In the genomic region with DNA sequence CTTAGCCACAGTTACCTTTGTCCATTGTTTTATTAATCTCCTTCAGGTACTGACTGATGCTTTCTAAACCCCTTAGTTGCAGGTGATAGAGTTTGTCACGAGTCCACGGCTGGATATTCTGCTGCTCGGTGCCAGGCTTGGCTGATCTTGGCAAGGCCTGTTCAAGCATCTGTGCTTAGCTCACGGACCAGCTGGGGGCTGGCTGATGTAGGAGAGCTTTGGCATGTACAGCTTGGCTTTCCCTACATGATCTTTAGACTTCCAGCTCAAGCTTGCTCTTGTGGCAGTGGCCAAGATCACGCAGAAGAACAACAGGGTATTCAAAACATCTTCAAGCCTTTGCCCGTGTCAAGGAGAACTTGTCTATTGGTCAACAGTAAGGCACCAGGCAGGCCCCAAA, we compare ENCODE assay signal across 17 mouse cellular contexts. TPM values are rescaled to one million over a fixed set of nuclear protein-coding genes. Genes with fewer than 3 reads are reported as not detected.
DNase-seq lines count a peak whose midpoint lies in the region; ATAC-seq and TF ChIP-seq lines count a peak whose summit lies in the region.
"Had no signal": no experiment of that assay in that cellular context is flagged by ENCODE, and none has a peak within 500 bp of the region (broad histone marks: within the 10 kb centered on the region; RNA-seq: fewer than 3 reads in every experiment).

No protein-coding gene starts in this region.

- H3K27ac ChIP-seq in hindbrain, embryonic 16.5 days (ENCODE audit: low read depth, low read length), result no peak overlapping the region
- no peak overlapping the region for H3K27ac ChIP-seq in hindbrain, embryonic 14.5 days
- H3K27ac ChIP-seq in forebrain, postnatal 0 days (ENCODE audit: low read depth, low read length), result 0 out of 2 replicates have a peak overlapping the region, but pooled peaks have one; percentile 40
- no peak overlapping the region for H3K27ac ChIP-seq in liver, embryonic 12.5 days
- H3K27ac ChIP-seq: stomach, embryonic 15.5 days had no signal

- WGBS in hindbrain, embryonic 16.5 days, result 69% methylated on average over 6 of the region's 6 CpGs
- 77% methylated on average over 6 of the region's 6 CpGs for WGBS in hindbrain, embryonic 14.5 days
- 43% methylated on average over 6 of the region's 6 CpGs for WGBS in forebrain, postnatal 0 days
- 67% methylated on average over 6 of the region's 6 CpGs for WGBS in liver, embryonic 12.5 days (ENCODE audit: insufficient replicate concordance)

- H3K36me3 ChIP-seq in hindbrain, embryonic 16.5 days (ENCODE audit: control insufficient read depth, insufficient read depth, low read length), result no peaks in the 10 kb centered on the region
- no peaks in the 10 kb centered on the region for H3K36me3 ChIP-seq in hindbrain, embryonic 14.5 days (replicated peaks; ENCODE audit: control insufficient read depth, insufficient read depth)
- no peaks in the 10 kb centered on the region for H3K36me3 ChIP-seq in forebrain, postnatal 0 days (ENCODE audit: insufficient read depth)
- no peaks in the 10 kb centered on the region for H3K36me3 ChIP-seq in liver, embryonic 12.5 days
- H3K36me3 ChIP-seq: stomach, embryonic 15.5 days had no signal

- TF ChIP-seq CTCF in forebrain, postnatal 0 days (IDR thresholded peaks at IDR 0.05; ENCODE audit: low read depth), result no peak

- H3K4me2 ChIP-seq in hindbrain, embryonic 16.5 days (ENCODE audit: low read length), result no peak overlapping the region
- no peak overlapping the region for H3K4me2 ChIP-seq in hindbrain, embryonic 14.5 days (replicated peaks)
- no peak overlapping the region; the same call in 1 of the 2 replicates for H3K4me2 ChIP-seq in forebrain, postnatal 0 days (ENCODE audit: low read depth)
- no peak overlapping the region for H3K4me2 ChIP-seq in liver, embryonic 12.5 days
- H3K4me2 ChIP-seq: lung, embryonic 14.5 days; stomach, embryonic 15.5 days had no signal

- H3K4me1 ChIP-seq in hindbrain, embryonic 16.5 days (ENCODE audit: control insufficient read depth, insufficient read depth, low read depth, low read length), result no peaks in the 10 kb centered on the region
- H3K4me1 ChIP-seq in hindbrain, embryonic 14.5 days (replicated peaks; ENCODE audit: control insufficient read depth, insufficient read depth, low read length), result no peaks in the 10 kb centered on the region; the same call in 1 of the 2 replicates
- H3K4me1 ChIP-seq in forebrain, postnatal 0 days (ENCODE audit: insufficient read depth), result no peaks in the 10 kb centered on the region; the same call in 1 of the 2 replicates
- H3K4me1 ChIP-seq in liver, embryonic 12.5 days, result no peaks in the 10 kb centered on the region
- H3K4me1 ChIP-seq: megakaryocyte, embryonic 14.5 days; stomach, embryonic 15.5 days had no signal

- peak; percentile 75 for ATAC-seq in hindbrain, embryonic 16.5 days
- ATAC-seq in hindbrain, embryonic 14.5 days (ENCODE audit: low FRiP score), result no peak
- ATAC-seq in forebrain, postnatal 0 days, result peak; percentile 84
- ATAC-seq in liver, embryonic 12.5 days, result no peak

- H3K4me3 ChIP-seq in hindbrain, embryonic 16.5 days (ENCODE audit: low read length), result no peak overlapping the region
- H3K4me3 ChIP-seq in hindbrain, embryonic 14.5 days (replicated peaks; ENCODE audit: low read length), result no peak overlapping the region
- H3K4me3 ChIP-seq in forebrain, postnatal 0 days (ENCODE audit: low read depth, low read length), result no peak overlapping the region
- H3K4me3 ChIP-seq in liver, embryonic 12.5 days, result no peak overlapping the region
- H3K4me3 ChIP-seq: megakaryocyte, embryonic 14.5 days; myocyte; stomach, embryonic 15.5 days had no signal

- H3K27me3 ChIP-seq in hindbrain, embryonic 16.5 days (replicated peaks; ENCODE audit: control insufficient read depth, insufficient read depth, low read length), result no peaks in the 10 kb centered on the region
- H3K27me3 ChIP-seq in hindbrain, embryonic 14.5 days (ENCODE audit: control insufficient read depth, insufficient read depth, low read length), result no peaks in the 10 kb centered on the region
- H3K27me3 ChIP-seq in forebrain, postnatal 0 days (ENCODE audit: insufficient read depth, low read length), result no peaks in the 10 kb centered on the region
- H3K27me3 ChIP-seq in liver, embryonic 12.5 days (replicated peaks), result no peaks in the 10 kb centered on the region
- H3K27me3 ChIP-seq: stomach, embryonic 15.5 days had no signal

- no peak for DNase-seq in hindbrain, embryonic 14.5 days (ENCODE audit: low spot score)
- peak; percentile 78 for DNase-seq in brain, adult 2 months (ENCODE audit: low read depth, low spot score)
- DNase-seq in cerebellum, adult 18-20 months, result peak; percentile 27 to 34
- DNase-seq in forebrain, postnatal 0 days, result peak; percentile 75
- DNase-seq in B cell, adult 2 months, result no peak
- DNase-seq: heart, postnatal 10 days; liver; lung, embryonic 14.5 days; thymus, postnatal 14 days had no signal

- no peaks in the 10 kb centered on the region for H3K9me3 ChIP-seq in hindbrain, embryonic 16.5 days (ENCODE audit: control insufficient read depth, low read length)
- H3K9me3 ChIP-seq in hindbrain, embryonic 14.5 days (ENCODE audit: control insufficient read depth, low read length), result no peaks in the 10 kb centered on the region
- no peaks in the 10 kb centered on the region for H3K9me3 ChIP-seq in forebrain, postnatal 0 days (ENCODE audit: low read length)
- H3K9me3 ChIP-seq in liver, embryonic 12.5 days (replicated peaks), result peaks cover 6% of the 10 kb centered on the region
- H3K9me3 ChIP-seq: stomach, embryonic 15.5 days had no signal

- no peak overlapping the region for H3K9ac ChIP-seq in hindbrain, embryonic 16.5 days (ENCODE audit: low read depth, low read length)
- H3K9ac ChIP-seq in hindbrain, embryonic 14.5 days, result no peak overlapping the region
- H3K9ac ChIP-seq in forebrain, postnatal 0 days, result no peak overlapping the region
- no peak overlapping the region for H3K9ac ChIP-seq in liver, embryonic 12.5 days
- H3K9ac ChIP-seq: lung, embryonic 14.5 days; stomach, embryonic 15.5 days had no signal

RNA-seq across cellular contexts. Expression of a gene that starts 49.9 kb away (rescaled TPM):
- 0.19 and 8.8 TPM in 2 replicates for polyA plus RNA-seq in hindbrain, embryonic 16.5 days (2015; fragmentation: Nextera tagmentation; extraction: Ambion mirVana)
- 0.20 TPM in 1 of 2 replicates, not detected in the other for polyA plus RNA-seq in hindbrain, embryonic 14.5 days (2014; fragmentation: Nextera tagmentation; extraction: Ambion mirVana)
- not detected in 2 replicates for total RNA-seq in forebrain, postnatal 0 days (2014; rRNA removed)
- polyA plus RNA-seq in forebrain, postnatal 0 days (2015; fragmentation: Nextera tagmentation; extraction: Ambion mirVana), result 0.42 TPM in 2 replicates
- 0.15 and 0.49 TPM in 2 replicates for polyA plus RNA-seq in liver, embryonic 12.5 days (2016; fragmentation: Nextera tagmentation; extraction: Ambion mirVana)
- total RNA-seq: common myeloid progenitor, adult 5-6 weeks had no signal
- polyA plus RNA-seq: intestine, embryonic 14.5 days; myocyte; small intestine, adult 2 months had no signal

Comparison
In these comparisons a context has a peak if more than half of its experiments do, and no peak if none do; other contexts are left out.
1. ATAC-seq: peak in hindbrain, embryonic 16.5 days (single experiment) and forebrain, postnatal 0 days (single experiment); none in hindbrain, embryonic 14.5 days (single experiment) and liver, embryonic 12.5 days (single experiment).
2. DNase-seq: peak in brain, adult 2 months (single experiment), cerebellum, adult 18-20 months (2 of 2) and forebrain, postnatal 0 days (single experiment); none in hindbrain, embryonic 14.5 days (single experiment) and B cell, adult 2 months (0 of 2).